Mouse (Mus musculus) cerebral cortex, adult 2 months (tissue): ENCODE results near the gene Tppp3.

Experiments used
- WGBS: fragments of 180-500 bp; shearing (Covaris S2); methylation state at CpG from one replicate; pipeline ENCODE4 v1.1.7; 2018; 5-methylcytosine and 5-hydroxymethylcytosine counted together

The Tppp3 gene

GRCm38 (mm10) chr8:105484392-105484791 lies 13.1 kb upstream of the Tppp3 start:
- WGBS, result 72% methylated on average over 2 of the region's 2 CpGs

- 64% methylated on average over 3 of the region's 3 CpGs for WGBS
These were observed 12.7 kb upstream of the Tppp3 start for GRCm38 (mm10) chr8:105484030-105484368.

- 67% methylated on average over 14 of the region's 14 CpGs for WGBS
These were observed 12.1 kb upstream of the Tppp3 start for GRCm38 (mm10) chr8:105483212-105484029.

- WGBS, result 93% methylated on average over 8 of the region's 8 CpGs
These were observed 10.8 kb upstream of the Tppp3 start for GRCm38 (mm10) chr8:105482123-105482522.

- 81% methylated on average over 6 of the region's 6 CpGs for WGBS
These were observed 10.1 kb upstream of the Tppp3 start for GRCm38 (mm10) chr8:105481453-105481852.

- WGBS, result 40% methylated on average over 2 of the region's 2 CpGs
These were observed 9.7 kb upstream of the Tppp3 start for GRCm38 (mm10) chr8:105481013-105481412.

- 74% methylated on average over 3 of the region's 3 CpGs for WGBS
These were observed 6.5 kb upstream of the Tppp3 start for GRCm38 (mm10) chr8:105477792-105478191.

- 57% methylated on average over 25 of the region's 25 CpGs for WGBS
These were observed 5.5 kb upstream of the Tppp3 start for GRCm38 (mm10) chr8:105476628-105477413.

GRCm38 (mm10) chr8:105476161-105476560 lies 4.8 kb upstream of the Tppp3 start:
- 91% methylated on average over 7 of the region's 7 CpGs for WGBS

GRCm38 (mm10) chr8:105475742-105476141 lies 4.4 kb upstream of the Tppp3 start:
- WGBS, result 90% methylated on average over 8 of the region's 8 CpGs

GRCm38 (mm10) chr8:105475254-105475653 lies 3.9 kb upstream of the Tppp3 start:
- 78% methylated on average over 4 of the region's 4 CpGs for WGBS

- 40% methylated on average over 5 of the region's 5 CpGs for WGBS
These were observed 3.4 kb upstream of the Tppp3 start for GRCm38 (mm10) chr8:105474680-105475079.

GRCm38 (mm10) chr8:105473816-105474606 lies 2.7 kb upstream of the Tppp3 start:
- 39% methylated on average over 17 of the region's 17 CpGs for WGBS

- 80% methylated on average over 9 of the region's 9 CpGs for WGBS
These were observed 1.7 kb upstream of the Tppp3 start for GRCm38 (mm10) chr8:105472983-105473382.

GRCm38 (mm10) chr8:105472414-105472932 lies 1.1 kb upstream of the Tppp3 start:
- WGBS, result 84% methylated on average over 23 of the region's 23 CpGs

GRCm38 (mm10) chr8:105470681-105471313 lies 529 bp downstream of the Tppp3 start:
- WGBS, result 28% methylated on average over 11 of the region's 11 CpGs

- WGBS, result 51% methylated on average over 5 of the region's 5 CpGs
These were observed 1.1 kb downstream of the Tppp3 start for GRCm38 (mm10) chr8:105470262-105470661.

- WGBS, result 81% methylated on average over 5 of the region's 5 CpGs
These were observed 1.5 kb downstream of the Tppp3 start for GRCm38 (mm10) chr8:105469816-105470215.

GRCm38 (mm10) chr8:105469041-105469695 lies 2.2 kb downstream of the Tppp3 start:
- WGBS, result 34% methylated on average over 6 of the region's 6 CpGs

- 77% methylated on average over 27 of the region's 27 CpGs for WGBS
These were observed 3.2 kb downstream of the Tppp3 start for GRCm38 (mm10) chr8:105468002-105468720.
